Mouse (Mus musculus): ENCODE data around the gene Amotl2.

GRCm38 (mm10) chr9:102717164-102717885 lies 853 bp downstream of the Amotl2 start:
- TF ChIP-seq CTCF (IDR thresholded peaks at IDR 0.05; ENCODE audit: extremely low read depth, insufficient read depth, insufficient read length, insufficient replicate concordance) (no peak), POLR2A (IDR thresholded peaks at IDR 0.05; ENCODE audit: low read depth, low read length) (no peak)

Data from spleen, adult 2 months (tissue).